Mouse (Mus musculus) midbrain, embryonic 12.5 days (tissue): ENCODE measurements around the gene Fcrl1. TPM values are rescaled to one million over a fixed set of nuclear protein-coding genes. Genes with fewer than 3 reads are reported as not detected.

Source experiments
- ATAC-seq: fragments of 200-750 bp; cut with Nextera tagmentation; 2 replicates; pipeline ENCODE4 v1.8.0; 2017; ENCODE audit warnings: low read depth, moderate TSS enrichment, moderate library complexity; ENCODE audit not compliant: low FRiP score
- H3K27ac ChIP-seq: fragments of 300-500 bp; sonication (generic); replicated peaks from 2 replicates; pipeline ENCODE4 v1.5.1; 2016; ENCODE audit warnings: mild to moderate bottlenecking
- H3K27me3 ChIP-seq: fragments of 300-500 bp; sonication (generic); 2 replicates; pipeline ENCODE4 v1.6.1; 2016; ENCODE audit warnings: mild to moderate bottlenecking
- H3K36me3 ChIP-seq: fragments of 300-500 bp; sonication (generic); 2 replicates; pipeline ENCODE4 v1.6.1; 2016
- H3K4me1 ChIP-seq: fragments of 300-500 bp; sonication (generic); 2 replicates; pipeline ENCODE4 v1.6.1; 2016
- H3K4me2 ChIP-seq: fragments of 300-500 bp; sonication (generic); replicated peaks from 2 replicates; pipeline ENCODE4 v1.6.1; 2016; ENCODE audit warnings: mild to moderate bottlenecking, moderate library complexity
- H3K4me3 ChIP-seq: fragments of 300-500 bp; sonication (generic); 2 replicates; pipeline ENCODE4 v1.5.1; 2016; ENCODE audit warnings: mild to moderate bottlenecking
- H3K9ac ChIP-seq: fragments of 300-500 bp; sonication (generic); replicated peaks from 2 replicates; pipeline ENCODE4 v1.6.1; 2016; ENCODE audit warnings: mild to moderate bottlenecking, moderate library complexity
- H3K9me3 ChIP-seq: fragments of 300-500 bp; sonication (generic); 2 replicates; pipeline ENCODE4 v1.6.1; 2016; ENCODE audit warnings: mild to moderate bottlenecking
- WGBS: fragments of 180-500 bp; shearing (Covaris S2); methylation state at CpG from one replicate; pipeline ENCODE4 v1.1.7; 2016; 5-methylcytosine and 5-hydroxymethylcytosine counted together
- polyA plus RNA-seq: library from polyadenylated mRNA; unstranded; fragments of >200 nt; fragmentation: Nextera tagmentation; extraction: Ambion mirVana; gene quantifications from 2 replicates; pipeline ENCODE4 v1.2.1, GENCODE M21; 2016

Fcrl1 gene
- polyA plus RNA-seq, 1 experiment from 2014 or later: 0.14 TPM

GRCm38 (mm10) chr3:87422386-87422910 lies 46.3 kb downstream of the Fcrl1 start:
- no peaks in the 10 kb centered on the region for H3K36me3 ChIP-seq
- 79% methylated on average over 4 of the region's 4 CpGs for WGBS
- H3K4me3 ChIP-seq: no peak overlapping the region
- no peak overlapping the region for H3K4me2 ChIP-seq
- no peaks in the 10 kb centered on the region for H3K4me1 ChIP-seq
- no peak overlapping the region for H3K9ac ChIP-seq
- no peaks in the 10 kb centered on the region for H3K9me3 ChIP-seq
- no peak for ATAC-seq
- H3K27me3 ChIP-seq: no peaks in the 10 kb centered on the region
- no peak overlapping the region for H3K27ac ChIP-seq

- Histone ChIP-seq H3K9ac (no peak within 1 kb of the TSS), H3K27me3 (no peaks in the 10 kb centered on the region), H3K4me1 (no peaks in the 10 kb centered on the region), H3K4me2 (no peak within 1 kb of the TSS), H3K4me3 (no peak within 1 kb of the TSS), H3K9me3 (no peaks in the 10 kb centered on the region), H3K36me3 (no peaks in the 10 kb centered on the region), H3K27ac (no peak within 1 kb of the TSS)
- ATAC-seq: no peak
- 90% methylated on average over 5 of the region's 5 CpGs for WGBS
These were observed 59.3 kb downstream of the Fcrl1 start, which contains the start of gene Fcrl5 for GRCm38 (mm10) chr3:87435479-87435878. TSS of gene Fcrl5 (plus strand) at chr3:87435773.

GRCm38 (mm10) chr3:87440586-87440985 lies 64.4 kb downstream of the Fcrl1 start:
- 87% methylated on average over 1 of the region's 1 CpGs for WGBS
- Histone ChIP-seq H3K4me3 (no peak overlapping the region), H3K27ac (no peak overlapping the region), H3K9ac (no peak overlapping the region), H3K27me3 (no peaks in the 10 kb centered on the region), H3K4me2 (no peak overlapping the region), H3K4me1 (no peaks in the 10 kb centered on the region), H3K9me3 (no peaks in the 10 kb centered on the region), H3K36me3 (no peaks in the 10 kb centered on the region)
- no peak for ATAC-seq

GRCm38 (mm10) chr3:87443968-87444367 lies 67.8 kb downstream of the Fcrl1 start:
- Histone ChIP-seq H3K9me3 (no peaks in the 10 kb centered on the region), H3K36me3 (no peaks in the 10 kb centered on the region), H3K4me3 (no peak overlapping the region), H3K27ac (no peak overlapping the region), H3K4me1 (no peaks in the 10 kb centered on the region), H3K27me3 (no peaks in the 10 kb centered on the region), H3K9ac (no peak overlapping the region), H3K4me2 (no peak overlapping the region)
- no peak for ATAC-seq
- 68% methylated on average over 6 of the region's 6 CpGs for WGBS

Other genes with a start within 250 kb of the Fcrl1 start
- 12.9 and 13.5 TPM in 2 replicates for gene Kirrel, start 201.6 kb upstream of the Fcrl1 start, polyA plus RNA-seq
- 7.4 and 9.9 TPM in 2 replicates for gene Fcrls, start 112.6 kb upstream of the Fcrl1 start, polyA plus RNA-seq
- gene Cd5l, start 18.5 kb upstream of the Fcrl1 start, polyA plus RNA-seq: 0.14 TPM in 1 of 2 replicates, not detected in the other
- not detected in 2 replicates for gene Fcrl5, start 59.4 kb downstream of the Fcrl1 start, polyA plus RNA-seq
- 13.8 and 15.4 TPM in 2 replicates for gene Etv3, start 149.0 kb downstream of the Fcrl1 start, polyA plus RNA-seq
- 28.7 and 29.1 TPM in 2 replicates for gene Arhgef11, start 241.2 kb downstream of the Fcrl1 start, polyA plus RNA-seq